Mouse (Mus musculus) G1E (cell line): Measurements from ENCODE around the gene Actr6.

Experiments
- CTCF ChIP-seq: IDR thresholded peaks from 2 replicates; pipeline ENCODE4 v1.5.1; 2012; ENCODE audit warnings: low read depth, low read length, inconsistent platforms, mixed read lengths
- GATA2 ChIP-seq: IDR thresholded peaks from 2 replicates; pipeline ENCODE4 v1.6.1; 2012; ENCODE audit warnings: low read depth, low read length, inconsistent platforms, borderline replicate concordance
- POLR2AphosphoS5 ChIP-seq: IDR thresholded peaks from 2 replicates; pipeline ENCODE4 v1.6.1; 2012; ENCODE audit warnings: low read depth, low read length, inconsistent platforms; ENCODE audit not compliant: insufficient replicate concordance
- TAL1 ChIP-seq: conservative IDR thresholded peaks from 2 replicates; pipeline ENCODE4 v1.6.1; 2012; ENCODE audit warnings: low read depth, low read length, inconsistent platforms, mixed read lengths

GRCm38 (mm10) chr10:89768352-89769020, 36.4 kb upstream of the Actr6 start:
- no peak for TF ChIP-seq CTCF
- TF ChIP-seq GATA2 = no peak
- no peak for TF ChIP-seq POLR2AphosphoS5
- no peak for TF ChIP-seq TAL1
